Mouse (Mus musculus) lung, embryonic 16.5 days (tissue): Measurements from ENCODE around the gene Kcnip4. TPM values are rescaled to one million over a fixed set of nuclear protein-coding genes. Genes with fewer than 3 reads are reported as not detected.

Experiments
- ATAC-seq: fragments of 200-750 bp; cut with Nextera tagmentation; 2 replicates; pipeline ENCODE4 v1.8.0; 2017; ENCODE audit warnings: low read depth, mild to moderate bottlenecking, moderate library complexity
- H3K27ac ChIP-seq: fragments of 300-500 bp; sonication (generic); 2 replicates; pipeline ENCODE4 v1.5.1; 2014; ENCODE audit warnings: mild to moderate bottlenecking, control low read depth, low read length
- H3K27me3 ChIP-seq: fragments of 300-500 bp; sonication (generic); 2 replicates; pipeline ENCODE4 v1.6.1; 2014; ENCODE audit warnings: low read depth, low read length, mixed read lengths; ENCODE audit not compliant: control insufficient read depth, insufficient read depth
- H3K36me3 ChIP-seq: fragments of 300-500 bp; sonication (generic); 2 replicates; pipeline ENCODE4 v1.6.1; 2014; ENCODE audit warnings: low read length; ENCODE audit not compliant: control insufficient read depth, insufficient read depth
- H3K4me1 ChIP-seq: fragments of 300-500 bp; sonication (generic); replicated peaks from 2 replicates; pipeline ENCODE4 v1.6.1; 2014; ENCODE audit warnings: low read length, mixed read lengths; ENCODE audit not compliant: control insufficient read depth, insufficient read depth
- H3K4me2 ChIP-seq: fragments of 300-500 bp; sonication (generic); 2 replicates; pipeline ENCODE4 v1.6.1; 2014; ENCODE audit warnings: low read depth, low read length, control low read depth
- H3K4me3 ChIP-seq: fragments of 300-500 bp; sonication (generic); 2 replicates; pipeline ENCODE4 v1.5.1; 2014; ENCODE audit warnings: mild to moderate bottlenecking, low read length, control low read depth
- H3K9ac ChIP-seq: fragments of 300-500 bp; sonication (generic); 2 replicates; pipeline ENCODE4 v1.6.1; 2014; ENCODE audit warnings: low read length, control low read depth
- H3K9me3 ChIP-seq: fragments of 300-500 bp; sonication (generic); 2 replicates; pipeline ENCODE4 v1.6.1; 2016; ENCODE audit warnings: low read length; ENCODE audit not compliant: control insufficient read depth
- WGBS: fragments of 180-500 bp; shearing (Covaris S2); extraction: QIAGEN DNeasy Blood & Tissue Kit; methylation state at CpG from one replicate; pipeline ENCODE4 v1.1.7; 2014; 5-methylcytosine and 5-hydroxymethylcytosine counted together
- polyA plus RNA-seq: library from polyadenylated mRNA; unstranded; fragments of >200 nt; fragmentation: Nextera tagmentation; extraction: Ambion mirVana; gene quantifications from 2 replicates; pipeline ENCODE4 v1.2.1, GENCODE M21; 2015

The Kcnip4 gene
- polyA plus RNA-seq, 1 experiment from 2014 or later = 1.1 TPM

DNA sequence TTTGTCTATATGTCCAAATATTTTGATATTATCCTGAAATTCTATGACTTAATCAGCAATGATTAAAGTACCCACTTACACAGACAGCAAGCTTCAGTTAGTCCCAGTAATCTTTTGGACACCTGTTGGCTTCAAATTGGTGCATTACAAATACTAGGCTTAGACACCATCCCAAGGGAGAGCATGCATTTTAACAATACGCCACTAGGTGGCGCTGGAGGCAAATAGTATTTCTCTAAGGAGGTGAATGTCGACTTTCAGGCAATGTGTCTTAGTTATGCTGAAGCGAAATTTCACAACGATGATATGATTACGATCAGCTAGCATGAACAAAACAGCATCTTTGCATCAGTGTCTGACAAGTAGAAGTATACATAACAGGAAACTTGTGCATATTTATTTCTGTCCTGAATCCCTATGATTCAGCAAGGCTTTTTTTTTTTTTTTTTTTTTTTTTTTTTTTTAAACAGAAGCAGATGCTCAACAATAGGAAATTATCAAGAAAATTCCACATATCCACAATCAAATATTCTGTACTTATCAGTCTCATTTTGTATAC is 434.5 kb downstream of the Kcnip4 start:
- ATAC-seq = peak; percentile 62
- 6% methylated on average over 6 of the region's 6 CpGs for WGBS
- Histone ChIP-seq H3K36me3 (no peaks in the 10 kb centered on the region), H3K4me3 (no peak overlapping the region), H3K4me2 (no peak overlapping the region), H3K27ac (no peak overlapping the region), H3K9me3 (no peaks in the 10 kb centered on the region), H3K4me1 (no peaks in the 10 kb centered on the region), H3K27me3 (no peaks in the 10 kb centered on the region), H3K9ac (no peak overlapping the region)

DNA sequence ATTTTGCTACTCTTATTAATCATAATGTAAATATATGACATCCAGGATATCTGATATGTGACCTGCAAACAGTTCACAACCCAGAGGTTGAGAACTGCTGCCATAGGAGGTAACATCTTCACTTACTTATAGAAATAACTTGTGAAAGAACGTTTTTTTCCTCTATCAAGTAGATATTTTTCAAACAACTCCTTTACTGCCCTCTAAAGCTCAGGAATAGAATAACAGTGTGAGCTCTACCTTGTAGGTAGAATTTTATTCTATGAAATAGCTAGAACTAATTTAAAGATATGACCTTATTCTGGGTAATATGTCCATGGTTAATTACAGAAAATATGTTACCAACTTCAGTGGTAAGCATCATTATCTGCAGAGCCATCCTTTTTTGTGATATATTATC is 459.1 kb downstream of the Kcnip4 start:
- Histone ChIP-seq H3K4me2 (no peak overlapping the region), H3K9ac (no peak overlapping the region), H3K36me3 (no peaks in the 10 kb centered on the region), H3K4me1 (no peaks in the 10 kb centered on the region), H3K27ac (no peak overlapping the region), H3K9me3 (no peaks in the 10 kb centered on the region), H3K4me3 (no peak overlapping the region), H3K27me3 (no peaks in the 10 kb centered on the region)
- no peak for ATAC-seq
- 9% methylated on average over 1 of the region's 1 CpGs for WGBS

DNA sequence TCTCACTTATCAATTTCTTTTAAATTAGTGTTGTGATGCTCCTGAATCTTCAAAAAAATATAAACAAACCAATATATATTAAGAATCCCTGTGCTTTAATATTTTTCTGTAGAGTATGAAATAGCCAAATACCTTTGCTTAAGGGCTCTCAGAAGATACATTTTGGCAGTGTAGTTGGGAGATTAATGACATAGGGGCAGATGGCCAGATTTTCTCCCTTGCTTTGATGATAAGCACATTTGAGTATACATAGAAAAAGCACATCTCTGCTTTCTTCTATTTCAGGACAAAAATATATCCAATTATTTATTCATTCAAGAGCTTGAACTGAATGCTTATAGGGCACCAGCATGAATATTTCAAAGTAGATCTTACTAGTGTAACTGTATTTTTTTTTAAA is 465.8 kb downstream of the Kcnip4 start:
- Histone ChIP-seq H3K27me3 (no peaks in the 10 kb centered on the region), H3K9me3 (no peaks in the 10 kb centered on the region), H3K4me3 (no peak overlapping the region), H3K9ac (no peak overlapping the region), H3K4me2 (no peak overlapping the region), H3K27ac (no peak overlapping the region), H3K36me3 (no peaks in the 10 kb centered on the region), H3K4me1 (no peaks in the 10 kb centered on the region)
- no peak for ATAC-seq

DNA sequence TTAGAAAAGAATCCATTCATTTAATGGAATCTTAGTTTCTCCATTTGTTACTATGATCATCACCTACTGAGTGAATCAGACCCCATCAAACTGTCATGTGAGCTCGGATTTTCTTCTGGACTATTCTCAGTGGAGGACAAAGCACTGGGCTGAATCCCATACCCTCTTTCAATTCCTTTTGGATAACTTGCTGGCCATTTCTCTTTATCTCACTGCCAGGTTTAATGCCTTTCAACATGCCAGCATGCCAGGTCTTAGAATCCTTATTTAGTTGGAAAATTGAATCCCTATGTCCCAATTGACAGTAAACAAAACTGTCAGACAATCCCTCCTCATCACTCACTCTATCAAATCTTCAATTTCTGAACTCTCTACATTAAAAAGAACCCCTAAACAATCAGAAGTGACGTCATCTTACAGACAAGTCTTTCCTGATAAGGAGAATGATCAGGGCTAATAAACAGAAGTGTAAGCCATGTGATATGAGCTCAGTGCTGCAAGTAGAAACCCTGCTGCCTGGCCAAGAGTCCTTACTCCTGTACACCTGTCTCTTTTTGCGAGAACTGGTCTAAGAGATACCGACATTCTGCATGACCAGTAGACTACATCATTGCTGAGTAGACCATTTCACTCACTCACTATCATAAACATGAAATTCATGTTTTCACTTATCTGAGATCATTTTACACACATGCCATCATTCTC is 466.9 kb downstream of the Kcnip4 start:
- WGBS = 69% methylated on average over 4 of the region's 4 CpGs
- no peak overlapping the region for H3K4me3 ChIP-seq
- H3K4me1 ChIP-seq = no peaks in the 10 kb centered on the region
- H3K27me3 ChIP-seq = no peaks in the 10 kb centered on the region
- no peak overlapping the region for H3K4me2 ChIP-seq
- no peaks in the 10 kb centered on the region for H3K36me3 ChIP-seq
- no peak overlapping the region for H3K27ac ChIP-seq
- H3K9ac ChIP-seq = no peak overlapping the region
- no peaks in the 10 kb centered on the region for H3K9me3 ChIP-seq
- ATAC-seq = no peak

DNA sequence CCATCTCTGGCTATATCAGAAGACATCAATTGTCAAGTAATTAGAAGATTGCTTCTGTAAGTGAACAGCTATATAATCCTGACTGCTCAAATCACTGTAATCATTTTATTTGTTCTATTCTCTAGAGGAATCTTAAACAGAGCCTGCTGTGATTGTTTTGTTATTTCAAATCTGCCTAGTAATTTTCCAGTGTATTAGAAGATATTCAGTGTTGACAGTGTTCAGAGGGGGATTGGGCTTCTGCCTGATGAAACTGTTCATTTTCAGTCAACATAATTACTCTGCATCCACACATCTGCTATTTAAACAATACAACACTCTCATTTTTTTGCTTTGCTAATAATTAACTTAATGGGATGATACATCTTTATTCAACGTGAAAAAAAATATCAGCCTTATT is 476.7 kb downstream of the Kcnip4 start:
- Histone ChIP-seq H3K27me3 (no peaks in the 10 kb centered on the region), H3K9me3 (no peaks in the 10 kb centered on the region), H3K36me3 (no peaks in the 10 kb centered on the region), H3K4me2 (no peak overlapping the region), H3K4me3 (no peak overlapping the region), H3K4me1 (no peaks in the 10 kb centered on the region), H3K27ac (no peak overlapping the region), H3K9ac (no peak overlapping the region)
- no peak for ATAC-seq
- 74% methylated on average over 1 of the region's 1 CpGs for WGBS

DNA sequence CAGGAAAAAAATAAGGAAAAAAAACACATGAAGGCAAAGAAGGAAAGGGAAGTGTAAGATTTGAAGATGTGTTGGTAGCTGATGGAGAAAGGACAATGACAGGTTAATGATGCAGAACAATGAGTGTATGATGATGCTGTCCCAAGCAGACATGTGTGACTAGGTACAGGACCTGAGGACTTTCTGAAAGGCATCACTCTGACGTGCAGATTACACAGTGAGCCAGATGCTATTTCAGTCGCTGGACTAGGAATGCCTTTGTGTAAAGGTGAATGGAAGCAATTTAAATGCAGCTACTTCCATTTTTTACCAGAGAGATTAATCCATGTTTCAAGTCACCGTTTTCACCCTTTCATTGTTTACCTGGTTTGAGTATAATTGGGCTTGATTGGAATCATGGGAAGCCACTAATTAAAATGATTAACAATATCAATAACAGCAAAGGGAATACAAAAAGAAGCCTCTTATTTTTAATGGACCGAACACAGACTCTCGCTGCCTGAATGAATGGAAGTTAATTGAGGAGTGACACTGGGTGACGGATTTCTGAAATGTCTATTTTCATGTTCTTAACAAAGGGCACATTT is 483.4 kb downstream of the Kcnip4 start:
- WGBS = 77% methylated on average over 6 of the region's 6 CpGs
- no peak overlapping the region for H3K4me3 ChIP-seq
- H3K4me2 ChIP-seq = no peak overlapping the region
- H3K4me1 ChIP-seq = no peaks in the 10 kb centered on the region
- no peaks in the 10 kb centered on the region for H3K9me3 ChIP-seq
- H3K27me3 ChIP-seq = no peaks in the 10 kb centered on the region
- no peak for ATAC-seq
- no peaks in the 10 kb centered on the region for H3K36me3 ChIP-seq
- no peak overlapping the region for H3K27ac ChIP-seq
- no peak overlapping the region for H3K9ac ChIP-seq

DNA sequence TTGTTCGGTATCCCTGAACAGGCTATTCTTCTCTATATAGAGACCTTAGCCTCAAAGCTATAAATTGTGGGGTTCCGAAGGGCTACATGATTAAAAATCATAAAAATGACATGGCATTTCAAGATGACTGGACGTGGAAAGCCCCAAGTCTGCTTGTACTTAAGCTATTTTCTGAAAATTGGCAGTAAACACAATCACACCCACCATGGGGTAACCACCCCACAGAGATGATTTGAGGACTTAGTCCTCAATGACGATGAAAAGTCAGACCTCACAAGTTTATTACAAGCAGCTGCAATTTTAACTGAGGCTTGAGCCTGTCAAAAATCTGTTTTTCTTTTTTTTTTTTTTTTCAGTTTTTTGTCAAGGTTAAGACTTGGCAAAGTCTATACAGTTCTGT is 527.3 kb downstream of the Kcnip4 start:
- WGBS = 76% methylated on average over 4 of the region's 4 CpGs
- no peak overlapping the region for H3K4me3 ChIP-seq
- no peak overlapping the region for H3K4me2 ChIP-seq
- no peak overlapping the region for H3K27ac ChIP-seq
- H3K9ac ChIP-seq = no peak overlapping the region
- no peaks in the 10 kb centered on the region for H3K9me3 ChIP-seq
- no peak for ATAC-seq
- H3K4me1 ChIP-seq = no peaks in the 10 kb centered on the region
- H3K36me3 ChIP-seq = no peaks in the 10 kb centered on the region
- no peaks in the 10 kb centered on the region for H3K27me3 ChIP-seq

DNA sequence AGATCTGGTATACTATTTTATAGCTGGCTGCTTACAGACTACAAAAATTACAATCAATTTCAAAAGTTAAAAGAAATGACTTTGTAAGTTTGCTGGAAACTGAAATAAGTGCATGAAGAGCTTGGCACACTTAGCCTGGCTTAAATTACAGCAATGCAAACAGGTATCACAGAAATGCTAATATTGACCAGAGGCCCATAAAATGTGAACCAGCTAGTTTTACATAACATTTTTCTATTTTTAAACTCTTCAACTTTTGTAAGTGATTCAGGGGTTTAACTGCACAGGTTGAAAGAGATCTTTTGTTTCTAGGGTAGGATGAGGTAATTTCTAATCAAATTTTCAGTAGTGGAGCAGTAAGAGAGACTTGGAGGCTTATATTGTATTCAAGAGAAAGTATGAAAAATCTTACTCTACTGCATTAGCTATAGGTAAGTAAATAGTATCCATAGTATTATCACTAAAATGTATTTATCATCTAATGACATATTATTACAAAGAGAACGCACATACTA is 535.5 kb downstream of the Kcnip4 start:
- 56% methylated on average over 1 of the region's 1 CpGs for WGBS
- Histone ChIP-seq H3K9me3 (no peaks in the 10 kb centered on the region), H3K9ac (no peak overlapping the region), H3K27ac (no peak overlapping the region), H3K36me3 (no peaks in the 10 kb centered on the region), H3K4me2 (no peak overlapping the region), H3K4me3 (no peak overlapping the region), H3K4me1 (no peaks in the 10 kb centered on the region), H3K27me3 (no peaks in the 10 kb centered on the region)
- peak; percentile 80 for ATAC-seq

DNA sequence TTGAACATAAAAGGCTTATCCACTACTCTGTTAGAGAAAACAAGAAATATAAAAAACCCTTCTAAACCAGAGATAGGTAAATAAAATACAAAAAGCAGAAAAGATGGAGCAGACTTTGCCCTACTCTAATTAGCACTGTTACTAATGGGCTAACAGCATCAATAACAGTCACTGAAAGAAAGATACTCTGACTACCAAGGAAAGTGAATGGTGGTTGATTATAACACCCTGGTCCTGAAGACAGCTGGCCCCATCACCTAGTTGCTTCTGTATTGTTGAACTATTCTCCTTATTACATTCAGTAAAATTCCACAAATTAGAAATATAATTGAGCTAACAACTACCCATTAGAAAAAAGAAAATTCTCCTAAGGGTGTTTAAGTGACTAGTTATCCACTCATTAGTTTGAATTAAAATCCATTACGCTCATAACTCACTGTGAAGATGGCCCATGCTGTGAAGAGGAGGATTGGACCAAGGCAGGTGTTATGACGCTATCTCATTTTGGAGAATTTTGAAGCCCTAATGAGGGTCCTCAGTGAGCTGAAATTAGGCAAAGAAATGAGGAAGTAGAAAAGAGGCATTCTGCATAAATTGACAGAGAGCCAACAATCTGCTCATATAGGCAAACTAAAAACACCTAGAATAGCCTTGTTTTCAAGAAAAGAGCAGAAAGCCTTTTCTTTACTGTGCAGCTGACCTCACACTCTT is 582.2 kb downstream of the Kcnip4 start:
- 91% methylated on average over 2 of the region's 2 CpGs for WGBS

More for the DNA sequence above, 582.2 kb downstream of the Kcnip4 start:
- H3K4me2 ChIP-seq = no peak overlapping the region
- H3K9ac ChIP-seq = no peak overlapping the region
- H3K27ac ChIP-seq = no peak overlapping the region
- ATAC-seq = no peak
- H3K36me3 ChIP-seq = no peaks in the 10 kb centered on the region
- H3K27me3 ChIP-seq = no peaks in the 10 kb centered on the region
- H3K4me3 ChIP-seq = no peak overlapping the region
- no peaks in the 10 kb centered on the region for H3K4me1 ChIP-seq
- H3K9me3 ChIP-seq = no peaks in the 10 kb centered on the region
